Mouse (Mus musculus) kidney, adult 2 months (tissue): ENCODE results near the gene Klc3.

ENCODE experiments used
- CTCF ChIP-seq: fragments of 200-500 bp; conservative IDR thresholded peaks from 2 replicates; pipeline ENCODE4 v1.5.1; 2011; ENCODE audit warnings: low read depth, mild to moderate bottlenecking, control low read depth, low read length, moderate library complexity, mixed read lengths; ENCODE audit not compliant: insufficient read depth, insufficient read length
- POLR2A ChIP-seq: fragments of 200-500 bp; IDR thresholded peaks from one replicate; pipeline ENCODE4 v1.6.1; 2011; ENCODE audit warnings: low read depth, low read length, control low read depth

- peak; percentile 68 for TF ChIP-seq CTCF
- TF ChIP-seq POLR2A = no peak
These were observed 34.0 kb downstream of the Klc3 start for GRCm38 (mm10) chr7:19369823-19370425.
